Mouse (Mus musculus) lung, adult 18-20 months (tissue): ENCODE data around the gene Mfsd12.
A peak's percentile ranks its signal among the peaks of the same experiment; 100 is the strongest.

Experiments used
- DNase-seq, 2 experiments: peaks; one replicate each; pipeline ENCODE4 v3.0.0; 2022; ENCODE audit warnings: mixed read lengths in 2 of 2

Gene Mfsd12

GRCm38 (mm10) chr10:81356352-81356990, 820 bp upstream of the Mfsd12 start:
- DNase-seq = peak; percentile 46 to 48

- no peak for DNase-seq
Observed at GRCm38 (mm10) chr10:81358209-81358608, 918 bp downstream of the Mfsd12 start.

- no peak for DNase-seq
Observed at GRCm38 (mm10) chr10:81358841-81359240, 1.6 kb downstream of the Mfsd12 start.

- DNase-seq = no peak
Observed at GRCm38 (mm10) chr10:81360721-81361120, 3.4 kb downstream of the Mfsd12 start.

DNA sequence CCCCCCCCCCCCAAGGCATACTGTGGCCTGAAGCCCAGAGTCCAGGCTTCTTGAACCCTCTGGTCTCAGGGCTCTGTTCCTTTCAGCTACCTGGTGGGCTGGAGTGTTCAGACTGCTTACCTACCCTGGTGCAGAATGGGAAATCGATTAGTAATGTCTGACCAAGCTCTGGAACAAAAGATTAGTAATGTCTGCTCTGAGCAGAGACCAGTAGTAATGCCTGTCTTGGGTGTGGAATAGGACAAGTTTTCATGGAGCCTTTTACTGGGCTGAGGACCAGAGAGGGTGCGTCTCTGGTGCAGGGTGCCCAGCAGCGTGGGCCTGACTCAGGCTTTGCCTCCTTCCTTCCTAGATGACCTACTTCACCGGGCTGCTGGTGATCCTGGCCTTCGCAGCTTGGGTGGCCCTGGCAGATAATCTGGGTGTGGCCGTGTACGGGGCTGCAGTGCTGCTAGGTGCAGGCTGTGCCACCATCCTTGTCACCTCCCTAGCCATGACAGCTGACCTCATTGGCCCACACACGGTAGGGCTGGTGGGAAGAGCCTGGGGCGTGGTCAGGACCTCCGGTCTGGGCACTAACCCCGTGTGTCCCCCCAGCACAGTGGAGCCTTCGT, 5.2 kb downstream of the Mfsd12 start:
- DNase-seq = peak in 1 of 2 experiments; percentile 18

DNA sequence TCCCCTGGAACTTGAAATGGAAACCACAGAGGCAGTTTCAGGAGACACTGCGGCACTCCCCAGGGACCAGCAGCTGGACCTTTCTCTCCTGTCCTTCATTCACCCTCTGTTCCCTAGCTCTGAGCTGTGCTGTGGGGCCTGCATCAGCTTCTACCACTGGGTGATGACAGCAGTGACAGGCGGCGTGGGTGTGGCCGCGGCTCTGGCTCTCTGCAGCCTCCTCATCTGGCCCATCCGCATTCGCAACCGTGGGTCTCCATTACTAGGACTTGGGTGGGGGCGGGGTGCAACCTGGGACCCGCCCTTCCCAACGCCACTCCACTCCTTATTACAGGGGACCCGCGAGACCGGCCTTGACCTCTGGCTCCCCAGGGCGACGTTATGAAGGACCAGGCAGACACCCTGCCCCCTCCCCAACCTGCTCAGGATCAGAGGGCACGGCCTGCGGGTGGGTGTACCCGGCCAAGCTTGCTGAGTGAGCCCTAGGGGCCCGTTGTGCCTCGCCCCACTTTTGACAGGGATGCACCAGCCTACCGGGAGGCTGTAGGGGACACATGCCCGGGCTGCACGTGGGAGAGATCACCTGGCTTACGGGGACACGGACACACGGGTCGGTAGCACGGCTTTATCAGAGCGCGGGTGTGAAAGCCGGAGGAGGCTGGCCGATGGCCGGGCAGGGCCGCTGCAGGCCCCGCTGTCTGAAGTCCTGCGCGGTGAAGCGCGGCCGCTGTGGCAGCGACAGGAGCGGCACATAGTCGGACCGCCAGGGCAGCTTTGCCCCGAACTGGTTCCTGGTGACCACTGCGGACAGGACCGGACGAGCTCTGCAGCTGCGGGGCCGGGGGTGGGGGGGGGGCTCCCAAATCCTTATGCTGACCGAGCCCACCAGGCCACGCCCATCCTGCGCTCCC, 6.4 kb downstream of the Mfsd12 start:
- no peak for DNase-seq

GRCm38 (mm10) chr10:81364666-81365065, 7.4 kb downstream of the Mfsd12 start:
- DNase-seq = peak in 1 of 2 experiments; percentile 53

DNA sequence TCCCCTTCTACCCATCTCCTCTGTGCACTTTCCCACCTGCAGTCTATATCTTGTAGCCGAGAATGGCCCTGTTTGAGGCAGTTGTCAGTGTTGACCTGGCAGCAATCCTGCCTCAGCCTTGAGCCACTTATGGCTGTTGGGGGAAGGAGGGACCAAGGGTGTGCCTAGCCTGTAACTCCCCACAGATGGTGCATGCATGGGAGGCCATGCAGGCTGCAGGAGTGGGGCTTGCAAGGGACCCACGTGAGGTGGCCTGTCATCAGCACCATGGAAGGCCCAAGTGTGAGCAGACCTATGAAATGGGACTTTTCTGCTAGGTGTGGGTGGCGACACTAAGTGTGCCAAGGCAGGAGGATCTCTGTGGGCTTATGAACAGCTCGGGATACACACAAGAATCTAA, 7.8 kb downstream of the Mfsd12 start:
- peak in 1 of 2 experiments; percentile 15 for DNase-seq

- peak; percentile 57 to 65 for DNase-seq
Observed at GRCm38 (mm10) chr10:81365672-81366476, 8.6 kb downstream of the Mfsd12 start, which contains the start of gene 4930404N11Rik. TSS of gene 4930404N11Rik (minus strand) at chr10:81365816.

- no peak for DNase-seq
Observed at GRCm38 (mm10) chr10:81366477-81367206, 9.4 kb downstream of the Mfsd12 start.

DNA sequence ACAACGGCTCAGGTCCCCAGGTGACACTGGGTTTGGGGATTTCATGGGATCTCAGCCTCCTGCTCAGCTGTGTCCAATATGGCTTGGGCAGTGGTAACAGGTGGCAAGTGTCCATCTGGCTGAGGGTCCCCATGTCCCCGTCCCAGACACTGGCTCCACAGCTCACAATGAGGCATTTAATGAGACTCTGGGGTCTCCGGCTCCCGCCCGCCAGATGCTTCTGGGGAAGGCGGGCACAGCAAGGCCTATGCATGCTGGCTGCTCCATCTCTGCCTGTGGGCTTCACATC, 9.9 kb downstream of the Mfsd12 start:
- no peak for DNase-seq

DNA sequence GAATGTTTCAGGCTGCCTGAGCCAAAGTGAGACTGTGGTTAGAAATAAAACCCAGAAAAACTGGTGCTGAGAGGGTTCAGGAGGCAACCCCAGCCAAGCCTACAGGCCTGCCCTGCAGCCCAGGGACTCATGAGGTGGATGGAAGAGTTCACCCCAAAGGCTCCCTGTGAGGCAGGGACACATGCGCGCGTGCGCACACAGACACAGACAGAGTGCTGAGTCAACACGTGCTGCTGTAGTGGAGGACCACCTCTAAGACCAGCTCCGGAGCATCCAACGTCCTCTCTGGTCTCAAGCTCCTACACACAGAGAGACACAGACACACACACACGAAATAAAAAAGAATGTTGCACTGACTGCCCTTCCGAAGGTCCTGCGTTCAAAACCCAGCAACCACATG, 18.0 kb downstream of the Mfsd12 start:
- no peak for DNase-seq

DNA sequence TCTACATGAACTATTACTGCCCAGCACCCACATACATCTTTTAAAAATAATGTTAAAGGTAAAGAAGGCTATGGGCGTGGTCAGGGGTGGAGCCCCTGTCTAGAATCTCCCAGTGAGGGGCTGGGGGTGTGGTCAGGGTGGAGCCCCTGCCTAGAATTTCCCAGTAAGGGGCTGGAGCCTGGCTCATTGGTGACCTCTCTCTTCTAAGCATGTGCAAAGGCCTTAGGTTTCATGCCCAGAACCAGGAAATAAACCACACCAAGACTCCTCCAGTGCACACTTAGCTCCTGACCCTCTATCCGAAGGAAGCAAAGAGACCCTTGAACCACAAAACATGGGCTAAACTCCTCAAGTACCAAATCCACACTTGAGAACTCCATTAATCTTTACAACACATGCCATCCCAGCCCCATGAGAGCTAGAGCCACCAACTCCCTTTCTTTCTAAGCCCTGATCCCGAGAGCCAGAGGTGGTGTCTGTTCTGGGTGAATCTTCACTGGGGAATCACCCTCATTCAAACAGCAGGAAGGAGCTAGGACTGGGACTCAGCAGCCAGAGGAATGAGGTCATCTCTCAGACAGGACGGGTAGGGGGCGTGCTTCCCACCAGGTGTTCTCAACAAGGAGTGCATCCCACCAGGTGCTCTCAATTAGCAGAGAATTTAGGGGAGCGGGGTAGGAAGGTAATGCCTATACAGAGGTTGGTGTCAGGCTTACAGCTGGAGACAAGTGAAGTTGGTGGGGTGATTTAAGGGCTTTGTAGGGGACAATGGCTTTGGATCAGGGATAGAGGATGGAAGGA, 19.5 kb downstream of the Mfsd12 start:
- DNase-seq = no peak

- DNase-seq = no peak
Observed at GRCm38 (mm10) chr10:81377362-81377664, 20.0 kb downstream of the Mfsd12 start.

GRCm38 (mm10) chr10:81377793-81378552, 20.7 kb downstream of the Mfsd12 start, which contains the start of gene Fzr1:
TSS of gene Fzr1 (minus strand) at chr10:81378516.
- DNase-seq = no peak

- peak; percentile 100 for DNase-seq
Observed at GRCm38 (mm10) chr10:81378553-81379182, 21.4 kb downstream of the Mfsd12 start.

DNA sequence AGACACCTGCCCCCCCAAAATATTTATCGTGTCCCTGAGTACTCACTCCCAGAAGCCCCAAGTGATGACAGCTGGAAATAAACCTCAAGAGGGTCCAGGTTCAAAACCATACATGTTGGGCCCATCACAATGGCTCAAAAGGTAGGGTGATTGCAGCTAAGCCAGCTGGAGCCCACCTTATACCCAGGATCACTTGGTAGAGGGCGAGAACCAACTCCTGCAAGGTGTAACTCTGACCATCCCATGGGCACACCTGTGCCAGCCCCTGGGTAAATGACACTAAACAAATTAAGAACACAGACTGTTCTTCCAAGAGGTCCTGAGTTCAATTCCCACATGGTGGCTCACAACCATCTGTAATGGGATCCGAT, 21.9 kb downstream of the Mfsd12 start:
- DNase-seq = no peak

DNA sequence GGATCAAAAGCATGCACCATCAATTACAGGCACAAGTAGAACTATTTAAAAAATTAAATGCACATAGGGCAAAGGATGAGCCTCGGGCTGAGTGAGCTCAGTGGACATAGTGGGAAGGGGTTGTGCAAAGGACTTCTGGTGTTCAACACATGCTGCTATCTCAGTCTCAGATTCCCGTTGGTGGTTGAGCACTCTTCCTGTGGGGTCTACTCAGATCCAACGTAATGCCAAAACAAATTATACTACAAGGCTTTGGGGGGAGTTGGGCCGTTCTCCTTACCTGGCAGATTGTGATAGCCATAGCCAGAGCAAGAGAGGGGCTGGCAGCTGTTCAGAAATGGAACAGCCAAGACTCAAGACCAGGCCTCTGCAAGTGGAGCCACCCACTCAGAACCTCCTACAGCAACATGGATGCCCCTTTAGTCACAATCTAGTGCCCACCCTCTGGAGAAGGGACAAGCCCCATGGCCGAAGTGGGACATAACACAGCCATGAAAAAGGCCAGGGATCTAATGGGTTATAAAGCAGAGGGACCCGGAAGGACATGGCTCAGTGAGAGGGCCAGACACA, 22.6 kb downstream of the Mfsd12 start:
- no peak for DNase-seq

DNA sequence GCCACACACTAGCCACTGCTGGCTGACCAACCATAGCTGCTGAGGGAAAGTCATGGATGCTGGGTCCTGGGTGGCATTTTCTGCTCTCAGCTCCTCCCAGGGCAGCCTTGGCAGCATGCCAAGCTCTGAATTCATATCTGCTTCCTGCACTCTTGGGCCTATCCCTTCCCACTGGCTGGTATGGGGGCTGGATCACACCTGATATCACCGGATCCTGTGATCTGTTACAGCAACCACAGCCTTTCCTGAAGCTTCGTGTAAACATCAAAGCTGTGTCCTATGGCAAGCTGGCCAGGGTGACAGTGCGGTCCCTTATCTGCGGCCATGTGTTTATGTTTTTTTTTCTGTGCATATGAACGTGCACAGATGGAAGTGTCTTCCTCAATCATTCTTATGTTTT, 24.7 kb downstream of the Mfsd12 start:
- peak; percentile 62 to 66 for DNase-seq
